Mouse (Mus musculus) CH12.LX (cell line): ENCODE data around the gene Vangl2. TPM values are rescaled to one million over a fixed set of nuclear protein-coding genes. Genes with fewer than 3 reads are reported as not detected.

ENCODE experiments used
- DNase-seq: peaks from one replicate; pipeline ENCODE4 v3.0.0-alpha.2; 2013; ENCODE audit errors: extremely low read depth
- H3K27ac ChIP-seq: 2 replicates; pipeline ENCODE4 v1.5.1; 2012; ENCODE audit warnings: low read depth, mild to moderate bottlenecking, control low read depth, moderate library complexity; ENCODE audit not compliant: insufficient read depth
- H3K27me3 ChIP-seq: replicated peaks from 2 replicates; pipeline ENCODE3; 2012; ENCODE audit warnings: inconsistent platforms
- H3K36me3 ChIP-seq, 2 experiments: replicated peaks in 1 of 2; 2 replicates each; pipeline versions ENCODE3 to v1.6.1; 2012; ENCODE audit warnings: inconsistent platforms in 1 of 2, low read length in 1 of 2, mild to moderate bottlenecking in 1 of 2, mixed read lengths in 1 of 2, moderate library complexity in 1 of 2; ENCODE audit not compliant: control insufficient read depth in 1 of 2, insufficient read depth in 1 of 2
- H3K4me1 ChIP-seq, 2 experiments: 2 replicates each; pipeline ENCODE4 v1.6.1; 2012; ENCODE audit warnings: inconsistent platforms in 1 of 2, moderate library complexity in 1 of 2; ENCODE audit not compliant: insufficient read depth in 2 of 2, control insufficient read depth in 1 of 2
- H3K4me2 ChIP-seq: 2 replicates; pipeline ENCODE4 v1.6.1; 2012; ENCODE audit warnings: low read depth, mild to moderate bottlenecking, control low read depth; ENCODE audit not compliant: poor library complexity, insufficient read depth, severe bottlenecking
- H3K4me3 ChIP-seq, 3 experiments: fragments of 150-350 bp in 1 of 3; sonication (generic) in 1 of 3; replicated peaks in 1 of 3; 2 replicates each; pipeline versions ENCODE3 to v1.5.1; 2011 to 2012; ENCODE audit warnings: low read depth in 2 of 3, low read length in 2 of 3, mild to moderate bottlenecking in 2 of 3, moderate library complexity in 2 of 3, control low read depth in 1 of 3, improper control_type of control experiment in 1 of 3, inconsistent platforms in 1 of 3, mixed read lengths in 1 of 3; ENCODE audit not compliant: poor library complexity in 1 of 3
- H3K79me2 ChIP-seq: replicated peaks from 2 replicates; pipeline ENCODE4 v1.6.1; 2012; ENCODE audit warnings: mild to moderate bottlenecking, moderate library complexity; ENCODE audit not compliant: control insufficient read depth, poor library complexity, insufficient read depth, severe bottlenecking; ENCODE audit errors: extremely low read depth
- H3K9ac ChIP-seq: 2 replicates; pipeline ENCODE4 v1.6.1; 2012; ENCODE audit warnings: low read depth, mild to moderate bottlenecking, control low read depth, moderate library complexity; ENCODE audit not compliant: insufficient read depth
- H3K9me3 ChIP-seq: replicated peaks from 2 replicates; pipeline ENCODE3; 2012; ENCODE audit warnings: low read length, inconsistent platforms, mixed read lengths
- CHD2 ChIP-seq: IDR thresholded peaks from 2 replicates; pipeline ENCODE4 v1.6.1; 2011; ENCODE audit warnings: low read length, improper control_type of control experiment
- E2F4 ChIP-seq: IDR thresholded peaks from 2 replicates; pipeline ENCODE4 v1.6.1; 2011; ENCODE audit warnings: low read depth, low read length, improper control_type of control experiment; ENCODE audit not compliant: insufficient replicate concordance
- ELF1 ChIP-seq: IDR thresholded peaks from 2 replicates; pipeline ENCODE4 v1.6.1; 2014; ENCODE audit warnings: low read depth, mild to moderate bottlenecking, inconsistent platforms, low read length, improper control_type of control experiment
- EP300 ChIP-seq: IDR thresholded peaks from 2 replicates; pipeline ENCODE4 v1.6.1; 2011; ENCODE audit warnings: low read length, improper control_type of control experiment
- ETS1 ChIP-seq: conservative IDR thresholded peaks from 2 replicates; pipeline ENCODE4 v1.6.1; 2012; ENCODE audit warnings: low read depth, mild to moderate bottlenecking, inconsistent platforms, low read length, improper control_type of control experiment, moderate library complexity
- GABPA ChIP-seq: IDR thresholded peaks from 2 replicates; pipeline ENCODE4 v1.6.1; 2012; ENCODE audit warnings: low read depth, low read length, improper control_type of control experiment, inconsistent platforms; ENCODE audit not compliant: insufficient replicate concordance
- IRF4 ChIP-seq: IDR thresholded peaks from 2 replicates; pipeline ENCODE4 v1.6.1; 2014; ENCODE audit warnings: low read depth, mild to moderate bottlenecking, inconsistent platforms, low read length, improper control_type of control experiment
- JUN ChIP-seq: IDR thresholded peaks from 2 replicates; pipeline ENCODE4 v1.6.1; 2011; ENCODE audit warnings: low read depth, mild to moderate bottlenecking, low read length, improper control_type of control experiment, moderate library complexity; ENCODE audit not compliant: insufficient read depth
- JUND ChIP-seq: conservative IDR thresholded peaks from 2 replicates; pipeline ENCODE4 v1.6.1; 2011; ENCODE audit warnings: low read depth, low read length, improper control_type of control experiment
- MAX ChIP-seq: IDR thresholded peaks from 2 replicates; pipeline ENCODE4 v1.6.1; 2011; ENCODE audit warnings: low read length, improper control_type of control experiment
- MXI1 ChIP-seq: IDR thresholded peaks from 2 replicates; pipeline ENCODE4 v1.6.1; 2011; ENCODE audit warnings: mild to moderate bottlenecking, low read depth, low read length, improper control_type of control experiment
- MYC ChIP-seq: IDR thresholded peaks from 2 replicates; pipeline ENCODE4 v1.6.1; 2011; ENCODE audit warnings: low read depth, mild to moderate bottlenecking, improper control_type of control experiment, low read length
- NRF1 ChIP-seq: IDR thresholded peaks from 2 replicates; pipeline ENCODE4 v1.6.1; 2014; ENCODE audit warnings: low read depth, mild to moderate bottlenecking, inconsistent platforms, low read length, improper control_type of control experiment, moderate library complexity
- PAX5 ChIP-seq: IDR thresholded peaks from 2 replicates; pipeline ENCODE4 v1.6.1; 2012; ENCODE audit warnings: low read length, inconsistent platforms, mixed read lengths
- POLR2A ChIP-seq: IDR thresholded peaks from 2 replicates; pipeline ENCODE4 v1.6.1; 2011; ENCODE audit warnings: low read depth, mild to moderate bottlenecking, improper control_type of control experiment, low read length
- RAD21 ChIP-seq: IDR thresholded peaks from 2 replicates; pipeline ENCODE4 v1.6.1; 2011; ENCODE audit warnings: low read depth, mild to moderate bottlenecking, low read length, improper control_type of control experiment, moderate library complexity
- RCOR1 ChIP-seq: conservative IDR thresholded peaks from 2 replicates; pipeline ENCODE4 v1.6.1; 2012; ENCODE audit warnings: low read depth, mild to moderate bottlenecking, inconsistent platforms, low read length, improper control_type of control experiment
- SIN3A ChIP-seq: IDR thresholded peaks from 2 replicates; pipeline ENCODE4 v1.6.1; 2012; ENCODE audit warnings: low read length, improper control_type of control experiment, inconsistent platforms
- SMC3 ChIP-seq: IDR thresholded peaks from 2 replicates; pipeline ENCODE4 v1.6.1; 2011; ENCODE audit warnings: low read depth, low read length, improper control_type of control experiment
- TBP ChIP-seq: conservative IDR thresholded peaks from 2 replicates; pipeline ENCODE4 v1.6.1; 2011; ENCODE audit warnings: low read depth, low read length, improper control_type of control experiment
- UBTF ChIP-seq: IDR thresholded peaks from 2 replicates; pipeline ENCODE4 v1.6.1; 2012; ENCODE audit warnings: low read depth, mild to moderate bottlenecking, inconsistent platforms, low read length, improper control_type of control experiment, moderate library complexity
- USF2 ChIP-seq: conservative IDR thresholded peaks from 2 replicates; pipeline ENCODE4 v1.6.1; 2011; ENCODE audit warnings: low read depth, low read length, improper control_type of control experiment
- ZC3H11A ChIP-seq: IDR thresholded peaks from 2 replicates; pipeline ENCODE4 v1.6.1; 2012; ENCODE audit warnings: low read depth, mild to moderate bottlenecking, inconsistent platforms, low read length, improper control_type of control experiment
- ZKSCAN1 ChIP-seq: IDR thresholded peaks from 2 replicates; pipeline ENCODE4 v1.6.1; 2012; ENCODE audit warnings: low read depth, inconsistent platforms, low read length, improper control_type of control experiment, borderline replicate concordance
- ZMIZ1 ChIP-seq: IDR thresholded peaks from 2 replicates; pipeline ENCODE4 v1.6.1; 2012; ENCODE audit warnings: low read depth, mild to moderate bottlenecking, inconsistent platforms, low read length, improper control_type of control experiment
- ZNF384 ChIP-seq: IDR thresholded peaks from 2 replicates; pipeline ENCODE4 v1.6.1; 2012; ENCODE audit warnings: low read depth, low read length, improper control_type of control experiment, inconsistent platforms
- dilution Hi-C: fragments of 300-500 bp; cut with MboI; formaldehyde crosslinking; loops from 2 replicates; pipeline ENCODE4 v1.14.3; 2020; ENCODE audit warnings: low sequenced_read_pairs; ENCODE audit not compliant: extremely low pct_unique_long_range_greater_than_20kb, extremely low pct_ligation_motif_present
- in situ Hi-C: fragments of 300-500 bp; cut with MboI; formaldehyde crosslinking; loops from 3 replicates; pipeline ENCODE4 v1.14.3; 2019; ENCODE audit warnings: low sequenced_read_pairs, low pct_ligation_motif_present, low pct_unique_long_range_greater_than_20kb, mixed read lengths
- polyA plus RNA-seq: library from polyadenylated mRNA; unstranded; fragments of >175 nt; gene quantifications from 2 replicates; pipeline ENCODE4 v1.2.1, GENCODE M21; 2012; ENCODE audit warnings: low read depth; ENCODE audit not compliant: insufficient read length
- total RNA-seq, 2 experiments: library from RNA; depleted of rRNA; stranded (reverse); fragments of 300-350 nt in 1 of 2; fragments of >200 nt in 1 of 2; gene quantifications; 2 replicates each; pipeline ENCODE4 v1.2.3; 2012 to 2014

Vangl2 gene
- total and polyA plus RNA-seq, 3 experiments: 3.6 to 7.9 (median 7.3) TPM

- Histone ChIP-seq H3K27ac (peak overlapping the region; percentile 15; the same call in 1 of the 2 replicates), H3K4me1 (peaks cover 19 to 41% of the 10 kb centered on the region in 2 experiments), H3K79me2 (no peaks in the 10 kb centered on the region), H3K4me3 (no peak overlapping the region), H3K27me3 (no peaks in the 10 kb centered on the region), H3K36me3 (peaks cover 52 to 64% of the 10 kb centered on the region in 2 experiments), H3K4me2 (no peak overlapping the region), H3K9ac (no peak overlapping the region), H3K9me3 (no peaks in the 10 kb centered on the region)
- no peak for DNase-seq
- dilution Hi-C loops: no loop called here
- in situ Hi-C loops: no loop called here
- TF ChIP-seq ETS1 (no peak), USF2 (no peak), RAD21 (no peak), MAX (no peak), CHD2 (no peak), JUN (no peak), SMC3 (no peak), EP300 (no peak), ELF1 (no peak), JUND (no peak), NRF1 (no peak), MYC (no peak), ZC3H11A (no peak), E2F4 (no peak), ZNF384 (no peak), TBP (no peak), MXI1 (no peak), IRF4 (no peak)
Measured at GRCm38 (mm10) chr1:172064613-172065141, 36.4 kb upstream of the Vangl2 start.

DNA sequence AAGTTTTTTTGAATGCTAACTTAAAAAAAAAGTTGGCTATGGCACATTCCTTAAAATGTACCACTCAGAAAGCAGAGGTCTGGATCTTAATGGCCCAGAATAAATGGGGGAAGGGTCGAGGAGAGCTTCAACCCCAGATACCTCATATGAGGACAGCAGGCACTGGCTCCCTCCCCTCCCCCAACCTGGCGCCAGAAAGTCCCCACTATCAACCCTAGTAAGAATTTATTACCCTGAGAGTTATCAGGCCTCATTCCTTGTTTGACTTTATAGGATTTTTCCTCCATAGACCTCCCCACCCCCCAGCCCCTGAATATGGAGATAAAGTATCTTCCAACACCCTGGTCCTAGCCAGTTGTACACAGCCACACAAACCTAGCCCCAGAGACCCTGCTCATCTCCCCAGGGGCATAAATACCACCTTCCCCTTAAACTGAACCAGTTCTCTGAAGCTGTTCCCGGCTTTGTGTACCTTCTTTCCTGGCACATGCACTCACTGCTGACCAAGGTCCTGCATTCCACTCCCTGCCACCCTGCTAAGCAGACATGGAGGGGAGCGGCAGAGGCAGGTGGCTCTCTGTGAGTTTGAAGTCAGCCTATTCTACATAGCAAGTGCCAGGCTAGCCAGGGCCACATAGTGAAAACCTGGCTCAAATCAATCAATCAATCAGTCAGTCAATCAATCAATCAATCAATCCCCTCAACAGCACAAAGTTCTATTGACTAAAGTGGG lies 35.2 kb upstream of the Vangl2 start:
- Histone ChIP-seq H3K4me1 (peaks cover 25 to 49% of the 10 kb centered on the region in 2 experiments), H3K79me2 (no peaks in the 10 kb centered on the region), H3K9me3 (no peaks in the 10 kb centered on the region), H3K27me3 (no peaks in the 10 kb centered on the region), H3K4me3 (no peak overlapping the region), H3K36me3 (peaks cover 40 to 52% of the 10 kb centered on the region in 2 experiments), H3K27ac (no peak overlapping the region), H3K9ac (no peak overlapping the region), H3K4me2 (no peak overlapping the region)
- TF ChIP-seq GABPA: no peak
- TF ChIP-seq ZMIZ1: no peak
- TF ChIP-seq UBTF: no peak
- TF ChIP-seq ZKSCAN1: no peak
- no peak for TF ChIP-seq MAX
- no peak for TF ChIP-seq IRF4
- TF ChIP-seq E2F4: no peak
- TF ChIP-seq CHD2: no peak
- no peak for TF ChIP-seq SIN3A
- no peak for TF ChIP-seq POLR2A
- TF ChIP-seq RAD21: no peak
- TF ChIP-seq ELF1: no peak
- no peak for TF ChIP-seq JUN
- no peak for TF ChIP-seq RCOR1
- no peak for TF ChIP-seq PAX5
- no peak for TF ChIP-seq JUND
- DNase-seq: no peak
- in situ Hi-C loops (no loop called here), dilution Hi-C loops (no loop called here)
